Mouse (Mus musculus) cerebellum, adult 2 months (tissue): ENCODE measurements around the gene Rnf220. TPM values are rescaled to one million over a fixed set of nuclear protein-coding genes. Genes with fewer than 3 reads are reported as not detected.

ENCODE experiments used
- DNase-seq, 2 experiments: peaks; one replicate each; pipeline ENCODE4 v3.0.0; 2021
- H3K27ac ChIP-seq: fragments of 200-500 bp; 2 replicates; pipeline ENCODE4 v1.5.1; 2012; ENCODE audit warnings: low read length, control low read depth, inconsistent platforms; ENCODE audit not compliant: insufficient read depth
- H3K27me3 ChIP-seq: fragments of 200-500 bp; 2 replicates; pipeline ENCODE4 v1.6.1; 2012; ENCODE audit warnings: inconsistent platforms, mild to moderate bottlenecking, low read length, moderate library complexity; ENCODE audit not compliant: control insufficient read depth, insufficient read depth
- H3K4me1 ChIP-seq: fragments of 200-500 bp; 2 replicates; pipeline ENCODE4 v1.6.1; 2011; ENCODE audit warnings: low read length; ENCODE audit not compliant: control insufficient read depth, insufficient read depth
- H3K4me3 ChIP-seq: fragments of 200-500 bp; replicated peaks from 2 replicates; pipeline ENCODE3; 2011; ENCODE audit warnings: mild to moderate bottlenecking, low read depth, low read length, control low read depth; ENCODE audit not compliant: insufficient read depth
- CTCF ChIP-seq: fragments of 200-500 bp; IDR thresholded peaks from 2 replicates; pipeline ENCODE4 v1.5.1; 2011; ENCODE audit warnings: low read depth, mild to moderate bottlenecking, control low read depth, low read length, moderate library complexity, borderline replicate concordance; ENCODE audit not compliant: insufficient read depth
- POLR2A ChIP-seq: fragments of 200-500 bp; IDR thresholded peaks from 2 replicates; pipeline ENCODE4 v1.6.1; 2011; ENCODE audit warnings: low read length, control low read depth, borderline replicate concordance; ENCODE audit not compliant: insufficient read depth
- WGBS: fragments of 180-500 bp; shearing (Covaris S2); methylation state at CpG from one replicate; pipeline ENCODE4 v1.1.7; 2018; 5-methylcytosine and 5-hydroxymethylcytosine counted together
- polyA plus RNA-seq: library from polyadenylated mRNA; depleted of rRNA; stranded (reverse); fragments of >200 nt; gene quantifications from 2 replicates; pipeline ENCODE4 v1.2.3, GENCODE M21; 2012

The Rnf220 gene
- polyA plus RNA-seq, 1 experiment: 183 TPM

- peak; percentile 6 to 36 for DNase-seq
- Histone ChIP-seq H3K27me3 (peaks cover 10% of the 10 kb centered on the region), H3K4me3 (peak overlapping the region; percentile 12), H3K4me1 (no peaks in the 10 kb centered on the region), H3K27ac (no peak overlapping the region)
- 1% methylated on average over 47 of the region's 47 CpGs for WGBS
- TF ChIP-seq CTCF (no peak), POLR2A (no peak)
Measured at GRCm38 (mm10) chr4:117494911-117495501, 1.8 kb downstream of the Rnf220 start.

- H3K27me3 ChIP-seq: peaks cover 10% of the 10 kb centered on the region
- TF ChIP-seq POLR2A (no peak), CTCF (no peak)
- no peak overlapping the region for H3K4me3 ChIP-seq
- DNase-seq: peak; percentile 17 to 44
- H3K4me1 ChIP-seq: no peaks in the 10 kb centered on the region
- 1% methylated on average over 71 of the region's 71 CpGs for WGBS
- H3K27ac ChIP-seq: no peak overlapping the region
Measured at GRCm38 (mm10) chr4:117493905-117494851, 2.7 kb downstream of the Rnf220 start.

- peak; percentile 9 to 35 for DNase-seq
- 9% methylated on average over 17 of the region's 17 CpGs for WGBS
- no peak for TF ChIP-seq POLR2A
- TF ChIP-seq CTCF: no peak
- Histone ChIP-seq H3K4me3 (no peak overlapping the region), H3K4me1 (no peaks in the 10 kb centered on the region), H3K27ac (no peak overlapping the region), H3K27me3 (peaks cover 10% of the 10 kb centered on the region)
Measured at GRCm38 (mm10) chr4:117493161-117493568, 3.7 kb downstream of the Rnf220 start.

- TF ChIP-seq CTCF (no peak), POLR2A (no peak)
- no peak for DNase-seq
- H3K4me1 ChIP-seq: no peaks in the 10 kb centered on the region
- H3K4me3 ChIP-seq: no peak overlapping the region
- 75% methylated on average over 6 of the region's 6 CpGs for WGBS
- H3K27me3 ChIP-seq: peaks cover 10% of the 10 kb centered on the region
- no peak overlapping the region for H3K27ac ChIP-seq
Measured at GRCm38 (mm10) chr4:117491840-117492239, 5.0 kb downstream of the Rnf220 start.

GRCm38 (mm10) chr4:117489975-117490374, 6.9 kb downstream of the Rnf220 start:
- no peak for TF ChIP-seq POLR2A
- no peak for TF ChIP-seq CTCF
- Histone ChIP-seq H3K27ac (no peak overlapping the region), H3K4me1 (no peaks in the 10 kb centered on the region), H3K27me3 (peaks cover 5% of the 10 kb centered on the region; the same call in 1 of the 2 replicates), H3K4me3 (no peak overlapping the region)
- no peak for DNase-seq
- WGBS: 87% methylated on average over 14 of the region's 14 CpGs

- WGBS: 76% methylated on average over 9 of the region's 9 CpGs
- Histone ChIP-seq H3K27me3 (peaks cover 5% of the 10 kb centered on the region; the same call in 1 of the 2 replicates), H3K4me1 (no peaks in the 10 kb centered on the region), H3K4me3 (no peak overlapping the region), H3K27ac (no peak overlapping the region)
- no peak for TF ChIP-seq CTCF
- no peak for TF ChIP-seq POLR2A
- no peak for DNase-seq
Measured at GRCm38 (mm10) chr4:117489566-117489965, 7.3 kb downstream of the Rnf220 start.

- DNase-seq: no peak
- H3K27me3 ChIP-seq: no peaks in the 10 kb centered on the region; the same call in 1 of the 2 replicates
- no peaks in the 10 kb centered on the region for H3K4me1 ChIP-seq
- no peak overlapping the region for H3K4me3 ChIP-seq
- H3K27ac ChIP-seq: no peak overlapping the region
- TF ChIP-seq CTCF: no peak
- no peak for TF ChIP-seq POLR2A
- 86% methylated on average over 6 of the region's 6 CpGs for WGBS
Measured at GRCm38 (mm10) chr4:117487471-117487870, 9.4 kb downstream of the Rnf220 start.

GRCm38 (mm10) chr4:117486188-117486587, 10.7 kb downstream of the Rnf220 start:
- Histone ChIP-seq H3K27ac (no peak overlapping the region), H3K27me3 (no peaks in the 10 kb centered on the region; the same call in 1 of the 2 replicates), H3K4me1 (no peaks in the 10 kb centered on the region), H3K4me3 (no peak overlapping the region)
- WGBS: 90% methylated on average over 7 of the region's 7 CpGs
- TF ChIP-seq CTCF (no peak), POLR2A (no peak)
- DNase-seq: no peak
